Mouse (Mus musculus) cerebellum, adult 2 months (tissue): Measurements from ENCODE around the gene Rars2.

Experiments used
- CTCF ChIP-seq: fragments of 200-500 bp; IDR thresholded peaks from 2 replicates; pipeline ENCODE4 v1.5.1; 2011; ENCODE audit warnings: low read depth, mild to moderate bottlenecking, control low read depth, low read length, moderate library complexity, borderline replicate concordance; ENCODE audit not compliant: insufficient read depth
- POLR2A ChIP-seq: fragments of 200-500 bp; IDR thresholded peaks from 2 replicates; pipeline ENCODE4 v1.6.1; 2011; ENCODE audit warnings: low read length, control low read depth, borderline replicate concordance; ENCODE audit not compliant: insufficient read depth

DNA sequence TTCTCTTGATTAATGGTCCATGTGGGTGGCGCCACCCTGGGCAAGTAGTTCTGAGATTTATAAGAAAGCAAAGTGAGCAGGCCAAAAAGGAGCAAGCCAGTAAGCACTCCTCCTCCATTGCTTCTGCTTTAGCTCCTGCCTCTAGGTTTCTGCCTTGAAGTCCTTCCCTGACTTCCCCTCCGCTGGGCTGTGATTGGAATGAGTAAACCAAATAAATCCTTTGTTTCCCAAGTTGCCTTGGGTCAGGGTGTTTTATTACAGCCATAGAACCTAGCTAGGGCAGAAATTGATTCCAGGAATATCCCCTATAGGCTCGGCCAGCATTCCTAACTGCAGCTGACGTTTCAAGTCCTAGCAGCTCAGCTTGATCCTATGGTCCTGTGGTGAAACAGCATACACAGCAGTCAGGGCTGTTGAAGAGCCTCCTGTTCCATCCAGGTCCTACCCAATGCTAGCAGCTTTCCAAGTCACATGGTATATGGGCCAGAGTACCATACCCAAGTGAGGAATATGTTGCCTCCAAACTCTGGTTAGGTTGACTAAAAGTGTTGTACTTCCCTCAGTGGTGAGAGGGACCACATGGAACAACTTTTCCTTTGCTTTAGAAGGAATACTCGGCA lies 25.1 kb downstream of the Rars2 start:
- TF ChIP-seq POLR2A (no peak), CTCF (no peak)
